Mouse (Mus musculus): ENCODE measurements around the gene Hist1h3e. TPM values are rescaled to one million over a fixed set of nuclear protein-coding genes. Genes with fewer than 3 reads are reported as not detected.
"Not testable (repeated sequence)": the region's sequence is repeated elsewhere in the genome, so short reads cannot be mapped to it uniquely, and the experiment has no call there.

The Hist1h3e gene
- polyA plus RNA-seq, 1 experiment from 2014 or later: 5.6 TPM

DNA sequence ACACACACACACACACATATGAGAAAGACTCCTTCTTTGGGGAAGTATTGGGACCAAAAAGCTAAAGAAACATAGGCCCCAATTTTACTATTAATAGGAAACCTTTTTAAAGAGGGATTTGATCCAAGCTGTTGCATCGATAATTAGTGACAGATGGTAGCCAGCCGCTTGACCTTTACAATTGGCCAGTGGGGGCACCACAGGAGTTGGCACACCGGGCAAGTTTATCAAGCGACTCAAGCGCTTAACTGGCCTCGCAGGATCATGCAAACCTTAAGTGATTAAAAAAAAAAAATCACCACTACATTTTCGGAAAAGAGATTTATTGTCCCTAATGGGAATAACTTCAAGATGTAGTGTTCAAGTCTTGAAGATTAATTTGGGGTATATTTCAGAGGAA is 30.4 kb upstream of the Hist1h3e start:
- Histone ChIP-seq H3K27me3 (ENCODE audit: insufficient read depth, poor library complexity, severe bottlenecking) (no peaks in the 10 kb centered on the region), H3K36me3 (no peaks in the 10 kb centered on the region), H3K4me1 (replicated peaks) (0 out of 2 replicates have a peak, but pooled peaks cover 5% of the 10 kb centered on the region), H3K27ac (no peak overlapping the region), H3K4me3 (no peak overlapping the region), H3K9me3 (no peaks in the 10 kb centered on the region)
- DNase-seq (ENCODE audit: low spot score): no peak
- WGBS: 86% methylated on average over 7 of the region's 7 CpGs

GRCm38 (mm10) chr13:23591886-23592285 is 29.7 kb upstream of the Hist1h3e start:
- H3K27me3 ChIP-seq (ENCODE audit: insufficient read depth, poor library complexity, severe bottlenecking); H3K27ac ChIP-seq; H3K4me1 ChIP-seq (replicated peaks); H3K4me3 ChIP-seq; H3K36me3 ChIP-seq; DNase-seq (ENCODE audit: low spot score); H3K9me3 ChIP-seq: not testable (repeated sequence)
- WGBS: 89% methylated on average over 7 of the region's 7 CpGs

DNA sequence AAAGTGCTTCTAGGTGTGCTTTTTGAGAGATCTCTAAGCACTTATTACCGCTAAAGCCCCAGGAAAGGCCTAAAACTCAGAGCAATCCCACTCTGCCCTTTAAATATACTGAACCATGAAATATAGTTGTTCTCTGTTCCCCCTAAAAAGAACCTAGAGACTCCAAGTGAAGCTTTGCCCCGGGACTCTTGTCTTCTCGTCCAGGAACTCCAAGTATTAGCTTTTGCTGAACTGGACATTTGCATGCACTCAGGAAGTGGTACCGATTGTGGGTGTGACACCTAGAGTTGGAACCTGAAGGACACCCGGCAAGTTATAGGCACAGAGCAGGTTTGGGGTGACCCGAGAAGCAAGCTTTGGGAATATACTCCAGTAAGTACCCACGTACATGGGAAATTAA is 29.0 kb upstream of the Hist1h3e start:
- Histone ChIP-seq H3K36me3 (no peaks in the 10 kb centered on the region), H3K4me1 (replicated peaks) (peaks cover 12% of the 10 kb centered on the region), H3K4me3 (no peak overlapping the region), H3K27me3 (ENCODE audit: insufficient read depth, poor library complexity, severe bottlenecking) (no peaks in the 10 kb centered on the region), H3K27ac (no peak overlapping the region), H3K9me3 (no peaks in the 10 kb centered on the region)
- WGBS: 93% methylated on average over 7 of the region's 7 CpGs
- DNase-seq (ENCODE audit: low spot score): no peak

- Histone ChIP-seq H3K4me1 (replicated peaks) (peaks cover 40% of the 10 kb centered on the region), H3K4me3 (peak overlapping the region; percentile 57), H3K9me3 (no peaks in the 10 kb centered on the region), H3K27ac (peak overlapping the region; percentile 95), H3K36me3 (no peaks in the 10 kb centered on the region), H3K27me3 (ENCODE audit: insufficient read depth, poor library complexity, severe bottlenecking) (no peaks in the 10 kb centered on the region)
- 4% methylated on average over 1 of the region's 1 CpGs for WGBS
- DNase-seq (ENCODE audit: low spot score): no peak
Observed at GRCm38 (mm10) chr13:23586940-23587225, 24.7 kb upstream of the Hist1h3e start.

GRCm38 (mm10) chr13:23586099-23586939 is 24.1 kb upstream of the Hist1h3e start:
- no peaks in the 10 kb centered on the region for H3K36me3 ChIP-seq
- H3K9me3 ChIP-seq: no peaks in the 10 kb centered on the region
- peaks cover 42% of the 10 kb centered on the region for H3K4me1 ChIP-seq (replicated peaks)
- no peaks in the 10 kb centered on the region for H3K27me3 ChIP-seq (ENCODE audit: insufficient read depth, poor library complexity, severe bottlenecking)
- WGBS: 2% methylated on average over 22 of the region's 22 CpGs
- peak; percentile 45 for DNase-seq (ENCODE audit: low spot score)
- peak overlapping the region; percentile 57 for H3K4me3 ChIP-seq
- H3K27ac ChIP-seq: peak overlapping the region; percentile 95

DNA sequence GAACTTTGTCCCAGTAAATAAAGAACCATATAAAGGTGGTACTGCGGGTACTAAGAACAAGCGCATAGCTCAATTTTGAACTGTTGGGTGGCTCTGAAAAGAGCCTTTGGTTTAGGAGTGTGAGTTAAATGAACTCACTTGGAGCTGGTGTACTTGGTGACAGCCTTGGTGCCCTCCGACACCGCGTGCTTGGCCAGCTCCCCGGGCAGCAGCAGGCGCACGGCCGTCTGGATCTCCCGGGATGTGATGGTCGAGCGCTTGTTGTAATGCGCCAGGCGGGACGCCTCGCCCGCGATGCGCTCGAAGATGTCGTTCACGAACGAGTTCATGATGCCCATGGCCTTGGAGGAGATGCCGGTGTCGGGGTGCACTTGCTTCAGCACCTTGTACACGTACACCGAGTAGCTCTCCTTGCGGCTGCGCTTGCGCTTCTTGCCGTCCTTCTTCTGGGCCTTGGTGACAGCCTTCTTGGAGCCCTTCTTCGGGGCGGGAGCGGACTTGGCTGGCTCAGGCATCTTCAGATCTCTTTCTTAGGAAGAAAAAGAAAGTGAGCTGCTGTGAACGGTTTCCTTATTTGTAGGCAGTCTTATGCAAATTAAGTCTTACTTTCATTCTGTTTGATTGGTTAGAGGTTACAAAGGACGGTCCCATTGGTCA is 23.4 kb upstream of the Hist1h3e start:
- not testable (repeated sequence) for H3K9me3 ChIP-seq; H3K36me3 ChIP-seq; H3K27me3 ChIP-seq (ENCODE audit: insufficient read depth, poor library complexity, severe bottlenecking)
- H3K4me1 ChIP-seq (replicated peaks): peaks cover 48% of the 10 kb centered on the region
- peak overlapping the region; percentile 95 for H3K27ac ChIP-seq
- DNase-seq (ENCODE audit: low spot score): peak; percentile 77
- peak overlapping the region; percentile 57 for H3K4me3 ChIP-seq
- under 1% methylated on average over 29 of the region's 36 CpGs for WGBS

GRCm38 (mm10) chr13:23585029-23585441 is 22.9 kb upstream of the Hist1h3e start:
- H3K36me3 ChIP-seq: no peaks in the 10 kb centered on the region
- H3K27ac ChIP-seq: peak overlapping the region; percentile 95
- peak; percentile 79 for DNase-seq (ENCODE audit: low spot score)
- H3K9me3 ChIP-seq: no peaks in the 10 kb centered on the region
- WGBS: under 1% methylated on average over 21 of the region's 21 CpGs
- H3K4me3 ChIP-seq: peak overlapping the region; percentile 57
- no peaks in the 10 kb centered on the region for H3K27me3 ChIP-seq (ENCODE audit: insufficient read depth, poor library complexity, severe bottlenecking)
- peaks cover 48% of the 10 kb centered on the region for H3K4me1 ChIP-seq (replicated peaks)

GRCm38 (mm10) chr13:23584331-23584730 is 22.2 kb upstream of the Hist1h3e start:
- H3K9me3 ChIP-seq: no peaks in the 10 kb centered on the region
- H3K4me1 ChIP-seq (replicated peaks): peaks cover 48% of the 10 kb centered on the region
- no peak for DNase-seq (ENCODE audit: low spot score)
- H3K27me3 ChIP-seq (ENCODE audit: insufficient read depth, poor library complexity, severe bottlenecking): no peaks in the 10 kb centered on the region
- peak overlapping the region; percentile 57 for H3K4me3 ChIP-seq
- H3K36me3 ChIP-seq: no peaks in the 10 kb centered on the region
- H3K27ac ChIP-seq: peak overlapping the region; percentile 95

DNA sequence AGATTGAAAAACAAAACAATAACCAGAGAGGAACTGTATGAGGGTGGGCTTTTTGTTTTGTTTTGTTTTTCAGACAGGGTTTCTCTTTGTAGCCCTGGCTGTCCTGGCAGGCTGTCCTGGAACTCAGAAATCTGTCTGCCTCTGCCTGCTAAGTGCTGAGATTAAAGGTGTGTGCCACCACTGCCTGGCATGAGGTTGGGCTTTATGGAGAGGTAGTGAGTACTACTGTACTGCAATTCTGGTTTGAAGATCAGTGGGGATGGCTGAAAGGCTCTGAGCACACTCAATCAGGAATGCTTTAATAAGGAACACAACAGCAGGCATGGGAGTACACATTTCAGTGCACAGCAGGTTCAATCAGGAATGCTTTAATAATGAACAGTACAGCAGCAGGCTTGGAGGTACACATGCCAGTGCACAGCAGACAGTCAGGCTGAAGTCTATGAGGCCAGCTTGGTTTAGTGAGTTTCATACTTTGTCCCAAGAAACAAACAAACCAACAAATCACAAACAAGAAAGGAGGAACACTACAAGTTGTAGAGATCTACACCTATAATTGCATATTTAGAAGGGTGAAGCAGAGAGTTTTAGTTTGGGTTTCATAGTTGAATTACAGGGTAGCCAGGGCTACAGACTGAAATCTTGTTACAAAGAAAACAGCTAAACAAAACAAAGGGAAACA is 21.4 kb upstream of the Hist1h3e start:
- H3K36me3 ChIP-seq: no peaks in the 10 kb centered on the region

GRCm38 (mm10) chr13:23582219-23583056 is 20.3 kb upstream of the Hist1h3e start:
- DNase-seq (ENCODE audit: low spot score): peak; percentile 45
- no peaks in the 10 kb centered on the region for H3K36me3 ChIP-seq
- H3K9me3 ChIP-seq: no peaks in the 10 kb centered on the region
- peak overlapping the region; percentile 95 for H3K27ac ChIP-seq
- H3K27me3 ChIP-seq (ENCODE audit: insufficient read depth, poor library complexity, severe bottlenecking): no peaks in the 10 kb centered on the region
- H3K4me3 ChIP-seq: peak overlapping the region; percentile 60
- 3% methylated on average over 6 of the region's 6 CpGs for WGBS
- H3K4me1 ChIP-seq (replicated peaks): peaks cover 48% of the 10 kb centered on the region

More for the DNA sequence above, 21.4 kb upstream of the Hist1h3e start:
- Histone ChIP-seq H3K9me3 (no peaks in the 10 kb centered on the region), H3K4me3 (peak overlapping the region; percentile 60), H3K27ac (peak overlapping the region; percentile 95), H3K4me1 (replicated peaks) (peaks cover 48% of the 10 kb centered on the region), H3K27me3 (ENCODE audit: insufficient read depth, poor library complexity, severe bottlenecking) (no peaks in the 10 kb centered on the region)
- no peak for DNase-seq (ENCODE audit: low spot score)

DNA sequence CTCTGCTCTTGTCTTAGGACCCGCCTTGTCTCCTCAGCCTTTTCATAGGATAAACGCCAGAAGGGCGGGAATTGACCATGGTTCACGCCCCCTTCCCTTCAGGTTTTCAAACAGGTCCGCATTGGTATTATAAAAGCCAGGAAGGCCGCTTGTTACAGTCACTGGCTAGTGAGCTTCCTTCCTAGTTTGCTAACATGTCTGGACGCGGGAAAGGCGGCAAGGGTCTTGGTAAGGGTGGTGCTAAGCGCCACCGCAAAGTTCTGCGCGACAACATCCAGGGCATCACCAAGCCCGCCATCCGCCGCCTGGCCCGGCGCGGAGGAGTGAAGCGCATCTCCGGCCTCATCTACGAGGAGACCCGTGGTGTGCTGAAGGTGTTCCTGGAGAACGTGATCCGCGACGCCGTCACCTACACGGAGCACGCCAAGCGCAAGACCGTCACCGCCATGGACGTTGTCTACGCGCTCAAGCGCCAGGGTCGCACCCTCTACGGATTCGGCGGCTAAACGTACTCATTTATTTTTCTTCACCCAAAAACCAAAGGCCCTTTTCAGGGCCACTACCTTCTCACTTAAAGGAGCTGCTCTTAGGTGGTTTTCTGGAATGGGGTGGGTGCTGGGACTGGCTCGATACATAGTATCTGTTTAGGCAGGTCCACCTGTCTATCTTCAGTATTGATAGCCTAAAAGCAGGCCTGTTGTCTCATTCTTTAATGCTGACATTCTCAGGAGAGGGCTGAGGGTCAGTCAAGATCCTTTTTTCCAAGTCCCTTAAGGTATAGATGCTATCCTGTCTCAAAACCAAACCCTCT is 19.4 kb upstream of the Hist1h3e start, which contains the start of gene Hist1h4d:
Gene Hist1h4d (plus strand): TSS at position 191 of the 811 bp plus-strand sequence.
- no peaks in the 10 kb centered on the region for H3K36me3 ChIP-seq
- H3K27me3 ChIP-seq (ENCODE audit: insufficient read depth, poor library complexity, severe bottlenecking): no peaks in the 10 kb centered on the region
- H3K4me3 ChIP-seq: peak within 1 kb of the TSS; percentile 60
- peak within 1 kb of the TSS; percentile 95 for H3K27ac ChIP-seq
- under 1% methylated on average over 43 of the region's 43 CpGs for WGBS
- DNase-seq (ENCODE audit: low spot score): peak; percentile 96
- H3K9me3 ChIP-seq: no peaks in the 10 kb centered on the region
- peaks cover 51% of the 10 kb centered on the region for H3K4me1 ChIP-seq (replicated peaks)

- H3K4me1 ChIP-seq (replicated peaks): peaks cover 43% of the 10 kb centered on the region
- H3K4me3 ChIP-seq: no peak overlapping the region
- peak overlapping the region; percentile 93 for H3K27ac ChIP-seq
- 88% methylated on average over 1 of the region's 1 CpGs for WGBS
- no peak for DNase-seq (ENCODE audit: low spot score)
- H3K9me3 ChIP-seq: no peaks in the 10 kb centered on the region
- H3K36me3 ChIP-seq: no peaks in the 10 kb centered on the region
- H3K27me3 ChIP-seq (ENCODE audit: insufficient read depth, poor library complexity, severe bottlenecking): no peaks in the 10 kb centered on the region
Observed at GRCm38 (mm10) chr13:23577835-23578234, 15.7 kb upstream of the Hist1h3e start.

Measured in hindbrain, embryonic 10.5 days (tissue).